Mouse (Mus musculus): ENCODE measurements around the gene Gm9774.

- TF ChIP-seq CTCF (IDR thresholded peaks at IDR 0.05; ENCODE audit: low read depth) (no peak), EP300 (IDR thresholded peaks at IDR 0.05; ENCODE audit: low read depth) (no peak)
Measured at GRCm38 (mm10) chr3:92438689-92439088, 9.5 kb upstream of the Gm9774 start, which contains the start of gene Sprr1b.

Measured in heart, postnatal 0 days (tissue).